Mouse (Mus musculus) macrophage (primary cell): ENCODE results near the gene Vav3. TPM values are rescaled to one million over a fixed set of nuclear protein-coding genes. Genes with fewer than 3 reads are reported as not detected.
"Not testable (repeated sequence)": the region's sequence is repeated elsewhere in the genome, so short reads cannot be mapped to it uniquely, and the experiment has no call there.

Experiments
- H3K27ac ChIP-seq: fragments of 350-480 bp; formaldehyde crosslinking; 2 replicates; pipeline ENCODE4 v1.9.0; 2021
- H3K36me3 ChIP-seq: fragments of 350-480 bp; formaldehyde crosslinking; 2 replicates; pipeline ENCODE4 v1.9.0; 2021; ENCODE audit errors: inconsistent target
- H3K4me3 ChIP-seq: fragments of 350-480 bp; formaldehyde crosslinking; 2 replicates; pipeline ENCODE4 v1.9.0; 2021; ENCODE audit errors: inconsistent target
- H3K79me2 ChIP-seq: fragments of 350-480 bp; formaldehyde crosslinking; 2 replicates; pipeline ENCODE4 v1.9.0; 2021; ENCODE audit errors: inconsistent target
- WGBS: methylation state at CpG from one replicate; pipeline ENCODE4 v1.1.7; 2026; ENCODE audit warnings: inconsistent platforms; ENCODE audit not compliant: missing documents; 5-methylcytosine and 5-hydroxymethylcytosine counted together
- polyA plus RNA-seq: library from polyadenylated mRNA; stranded (reverse); fragments of 250-400 nt; gene quantifications from 3 replicates; pipeline ENCODE4 v1.2.4, GENCODE M21; 2018; ENCODE audit warnings: inconsistent platforms

Vav3 gene
- polyA plus RNA-seq, 1 experiment from 2014 or later, result 48.5 TPM

GRCm38 (mm10) chr3:109444077-109444476, 103.6 kb downstream of the Vav3 start:
- peaks cover 87% of the 10 kb centered on the region for H3K79me2 ChIP-seq
- 79% methylated on average over 3 of the region's 3 CpGs for WGBS
- peak overlapping the region; percentile 16; the same call in 1 of the 2 replicates for H3K27ac ChIP-seq
- no peaks in the 10 kb centered on the region for H3K36me3 ChIP-seq
- no peak overlapping the region for H3K4me3 ChIP-seq

- Histone ChIP-seq H3K79me2 (peaks cover 80% of the 10 kb centered on the region), H3K36me3 (no peaks in the 10 kb centered on the region), H3K27ac (peak overlapping the region; percentile 98), H3K4me3 (no peak overlapping the region)
- 75% methylated on average over 4 of the region's 4 CpGs for WGBS
Observed at GRCm38 (mm10) chr3:109446903-109447302, 106.5 kb downstream of the Vav3 start.

- Histone ChIP-seq H3K27ac (peak overlapping the region; percentile 98), H3K79me2 (peaks cover 80% of the 10 kb centered on the region)
- H3K36me3 ChIP-seq, H3K4me3 ChIP-seq: not testable (repeated sequence)
- 9% methylated on average over 5 of the region's 5 CpGs for WGBS
Observed at GRCm38 (mm10) chr3:109448249-109448648, 107.8 kb downstream of the Vav3 start.

- 15% methylated on average over 2 of the region's 2 CpGs for WGBS
- no peak overlapping the region for H3K4me3 ChIP-seq
- H3K79me2 ChIP-seq, result peaks cover 85% of the 10 kb centered on the region
- peak overlapping the region; percentile 98 for H3K27ac ChIP-seq
- no peaks in the 10 kb centered on the region for H3K36me3 ChIP-seq
Observed at GRCm38 (mm10) chr3:109451966-109452365, 111.5 kb downstream of the Vav3 start.

GRCm38 (mm10) chr3:109454633-109455032, 114.2 kb downstream of the Vav3 start:
- WGBS, result 83% methylated on average over 1 of the region's 1 CpGs
- H3K36me3 ChIP-seq, result no peaks in the 10 kb centered on the region
- no peak overlapping the region for H3K4me3 ChIP-seq
- H3K27ac ChIP-seq, result no peak overlapping the region
- H3K79me2 ChIP-seq, result peaks cover 67% of the 10 kb centered on the region

- 92% methylated on average over 1 of the region's 1 CpGs for WGBS
- H3K27ac ChIP-seq, result no peak overlapping the region
- H3K36me3 ChIP-seq, result no peaks in the 10 kb centered on the region
- no peak overlapping the region for H3K4me3 ChIP-seq
- H3K79me2 ChIP-seq, result peaks cover 53% of the 10 kb centered on the region
Observed at GRCm38 (mm10) chr3:109456340-109456739, 115.9 kb downstream of the Vav3 start.

- WGBS, result 69% methylated on average over 6 of the region's 6 CpGs
- H3K36me3 ChIP-seq, result no peaks in the 10 kb centered on the region
- no peak overlapping the region for H3K4me3 ChIP-seq
- H3K27ac ChIP-seq, result 0 out of 2 replicates have a peak overlapping the region, but pooled peaks have one; percentile 17
- peaks cover 59% of the 10 kb centered on the region for H3K79me2 ChIP-seq
Observed at GRCm38 (mm10) chr3:109463684-109464083, 123.2 kb downstream of the Vav3 start.

GRCm38 (mm10) chr3:109464600-109464999, 124.1 kb downstream of the Vav3 start:
- Histone ChIP-seq H3K36me3 (no peaks in the 10 kb centered on the region), H3K27ac (peak overlapping the region; percentile 17), H3K4me3 (no peak overlapping the region), H3K79me2 (peaks cover 69% of the 10 kb centered on the region)
- WGBS, result 21% methylated on average over 8 of the region's 8 CpGs

- Histone ChIP-seq H3K79me2 (peaks cover 88% of the 10 kb centered on the region), H3K27ac (peak overlapping the region; percentile 61), H3K4me3 (no peak overlapping the region), H3K36me3 (no peaks in the 10 kb centered on the region)
Observed at GRCm38 (mm10) chr3:109466541-109466940, 126.1 kb downstream of the Vav3 start.

- H3K79me2 ChIP-seq, result peaks cover 95% of the 10 kb centered on the region
- no peaks in the 10 kb centered on the region for H3K36me3 ChIP-seq
- WGBS, result 32% methylated on average over 4 of the region's 4 CpGs
- H3K4me3 ChIP-seq, result no peak overlapping the region
- H3K27ac ChIP-seq, result peak overlapping the region; percentile 61
Observed at GRCm38 (mm10) chr3:109467288-109467687, 126.8 kb downstream of the Vav3 start.

- WGBS, result 48% methylated on average over 3 of the region's 3 CpGs
- H3K4me3 ChIP-seq, result no peak overlapping the region
- H3K27ac ChIP-seq, result peak overlapping the region; percentile 61
- H3K36me3 ChIP-seq, result no peaks in the 10 kb centered on the region
- peaks cover 97% of the 10 kb centered on the region for H3K79me2 ChIP-seq
Observed at GRCm38 (mm10) chr3:109469465-109469864, 129.0 kb downstream of the Vav3 start.

- Histone ChIP-seq H3K79me2 (peaks cover 100% of the 10 kb centered on the region), H3K27ac (no peak overlapping the region), H3K4me3 (no peak overlapping the region), H3K36me3 (no peaks in the 10 kb centered on the region)
- 91% methylated on average over 1 of the region's 1 CpGs for WGBS
Observed at GRCm38 (mm10) chr3:109470651-109471255, 130.3 kb downstream of the Vav3 start.

GRCm38 (mm10) chr3:109476521-109476920, 136.1 kb downstream of the Vav3 start:
- H3K4me3 ChIP-seq, result no peak overlapping the region
- 87% methylated on average over 7 of the region's 8 CpGs for WGBS

GRCm38 (mm10) chr3:109478297-109478696, 137.8 kb downstream of the Vav3 start:
- no peak overlapping the region for H3K4me3 ChIP-seq
- H3K36me3 ChIP-seq, result no peaks in the 10 kb centered on the region
- WGBS, result 10% methylated on average over 4 of the region's 4 CpGs
- peaks cover 88% of the 10 kb centered on the region for H3K79me2 ChIP-seq
- H3K27ac ChIP-seq, result peak overlapping the region; percentile 86

More at GRCm38 (mm10) chr3:109476521-109476920, 136.1 kb downstream of the Vav3 start:
- peak overlapping the region; percentile 86; the same call in 1 of the 2 replicates for H3K27ac ChIP-seq
- H3K79me2 ChIP-seq, result peaks cover 88% of the 10 kb centered on the region
- no peaks in the 10 kb centered on the region for H3K36me3 ChIP-seq

GRCm38 (mm10) chr3:109480625-109481024, 140.2 kb downstream of the Vav3 start:
- WGBS, result 54% methylated on average over 2 of the region's 2 CpGs
- Histone ChIP-seq H3K4me3 (no peak overlapping the region), H3K79me2 (peaks cover 88% of the 10 kb centered on the region), H3K36me3 (no peaks in the 10 kb centered on the region), H3K27ac (peak overlapping the region; percentile 45)

GRCm38 (mm10) chr3:109486786-109487185, 146.3 kb downstream of the Vav3 start:
- Histone ChIP-seq H3K36me3 (no peaks in the 10 kb centered on the region), H3K4me3 (no peak overlapping the region), H3K27ac (no peak overlapping the region), H3K79me2 (peaks cover 100% of the 10 kb centered on the region)
- 87% methylated on average over 3 of the region's 3 CpGs for WGBS
